Mouse (Mus musculus) left cerebral cortex, adult 11 months (tissue): ENCODE results near the gene Gpx1.
A peak's percentile ranks its signal among the peaks of the same experiment; 100 is the strongest.
"Not testable (repeated sequence)": the region's sequence is repeated elsewhere in the genome, so short reads cannot be mapped to it uniquely, and the experiment has no call there.

Experiments
- DNase-seq: peaks from one replicate; pipeline ENCODE4 v3.0.0; 2022; ENCODE audit warnings: low spot score

Gene Gpx1

DNA sequence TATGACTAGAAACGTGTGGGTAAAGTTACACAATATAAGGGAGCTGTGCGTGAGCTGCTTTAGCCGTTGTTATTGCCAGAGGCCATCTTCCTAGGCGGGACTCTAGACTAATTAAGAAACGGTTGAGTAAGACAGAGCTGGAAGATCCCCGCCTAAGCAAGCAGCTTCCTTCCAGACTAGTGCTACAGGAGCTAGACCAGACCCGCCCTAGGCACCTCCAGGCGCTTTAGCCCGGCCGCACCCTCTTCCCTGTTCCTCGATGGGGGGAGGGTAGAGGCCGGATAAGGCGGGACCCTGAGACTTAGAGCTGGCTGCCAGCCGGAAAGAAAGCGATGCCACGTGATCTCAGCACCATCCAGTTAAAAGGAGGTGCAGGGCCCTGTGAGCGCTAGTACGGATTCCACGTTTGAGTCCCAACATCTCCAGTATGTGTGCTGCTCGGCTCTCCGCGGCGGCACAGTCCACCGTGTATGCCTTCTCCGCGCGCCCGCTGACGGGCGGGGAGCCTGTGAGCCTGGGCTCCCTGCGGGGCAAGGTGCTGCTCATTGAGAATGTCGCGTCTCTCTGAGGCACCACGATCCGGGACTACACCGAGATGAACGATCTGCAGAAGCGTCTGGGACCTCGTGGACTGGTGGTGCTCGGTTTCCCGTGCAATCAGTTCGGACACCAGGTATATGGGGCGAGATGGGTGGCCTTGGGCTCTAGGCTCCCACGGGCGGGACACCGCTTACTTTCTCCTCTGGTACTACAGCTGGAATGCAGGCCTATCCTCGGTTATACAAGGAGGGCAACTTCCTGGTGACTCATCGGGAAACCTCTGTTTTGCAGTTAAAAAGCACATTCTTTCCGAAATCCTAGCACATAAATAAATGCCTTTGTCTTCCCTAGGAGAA lies at the start of gene Gpx1:
Gene Gpx1, plus strand, starts transcription at position 18 of the 896 bp plus-strand sequence.
- DNase-seq = peak; percentile 83

DNA sequence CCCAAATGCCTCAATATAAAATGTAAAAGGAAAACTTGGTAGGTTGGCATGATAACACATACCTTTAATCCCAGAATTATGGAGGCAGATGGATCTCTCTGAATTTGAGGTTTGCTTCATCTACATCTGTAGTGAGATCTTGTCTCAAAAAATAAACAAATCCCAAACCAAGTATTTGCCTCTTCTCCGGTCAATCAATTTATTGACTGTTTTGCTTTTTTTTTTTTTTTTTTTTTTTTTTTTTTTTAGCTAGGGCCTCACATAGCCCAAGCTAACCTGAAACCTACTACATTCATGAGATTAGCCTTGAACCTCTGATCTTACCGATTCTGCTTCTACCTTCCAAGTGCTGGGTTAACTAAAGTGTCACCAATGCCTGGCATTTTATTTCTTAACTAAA lies 49.4 kb upstream of the Gpx1 start:
- no peak for DNase-seq

DNA sequence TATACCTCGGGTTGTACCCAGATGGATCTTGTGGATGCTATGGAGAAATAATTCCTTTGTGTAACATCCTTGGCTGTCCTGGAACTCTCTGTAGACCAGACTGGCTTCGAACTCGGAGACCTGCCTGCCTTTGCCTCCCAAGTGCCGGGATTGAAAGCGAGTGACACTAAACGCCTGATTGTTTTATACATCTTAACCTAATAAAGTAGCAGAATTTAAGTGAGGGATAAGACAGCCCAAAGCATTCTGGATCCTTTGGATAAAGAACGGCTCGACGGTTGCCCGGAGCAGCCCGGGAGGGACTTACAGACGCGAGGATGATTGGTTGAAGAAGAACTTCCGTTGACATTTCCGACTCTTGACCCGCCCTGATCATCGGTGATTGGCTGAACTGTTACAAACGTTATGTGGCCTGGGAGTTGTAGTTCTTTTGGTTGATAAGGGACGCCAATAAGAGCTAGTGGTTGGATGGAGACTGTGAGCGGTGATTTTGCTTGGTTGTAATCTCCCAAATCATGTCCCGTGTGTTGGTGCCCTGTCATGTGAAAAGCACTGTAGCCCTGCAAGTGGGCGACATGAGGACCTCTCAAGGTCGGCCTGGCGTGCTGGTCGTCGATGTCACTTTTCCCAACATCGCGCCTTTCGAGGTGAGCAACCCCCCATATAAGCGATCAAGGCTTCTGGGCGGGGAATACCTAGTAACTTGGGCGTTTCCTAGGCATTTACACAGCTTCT lies 48.5 kb upstream of the Gpx1 start, which contains the start of gene Nicn1:
Gene Nicn1, plus strand, starts transcription at position 414 of the 735 bp plus-strand sequence.
- DNase-seq = peak; percentile 94

DNA sequence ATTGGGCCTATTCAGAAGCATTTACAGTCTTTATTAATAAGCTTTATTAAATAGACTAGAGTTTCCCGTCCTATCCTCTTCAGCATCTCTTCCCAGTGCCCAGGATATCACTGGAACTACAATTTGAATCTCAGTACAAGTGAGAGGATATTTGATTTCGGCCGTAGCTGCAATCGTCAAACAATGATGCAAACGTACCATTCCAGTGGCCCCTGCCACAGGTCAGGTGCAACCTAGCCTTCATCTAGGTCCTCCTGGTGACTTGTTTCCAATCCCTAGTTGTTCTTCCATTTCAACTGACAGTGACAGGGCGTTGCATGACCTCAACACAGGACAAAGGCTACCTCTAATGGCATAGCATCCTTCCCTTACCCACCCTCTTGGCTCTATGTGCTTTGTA lies 47.9 kb upstream of the Gpx1 start:
- DNase-seq = no peak

DNA sequence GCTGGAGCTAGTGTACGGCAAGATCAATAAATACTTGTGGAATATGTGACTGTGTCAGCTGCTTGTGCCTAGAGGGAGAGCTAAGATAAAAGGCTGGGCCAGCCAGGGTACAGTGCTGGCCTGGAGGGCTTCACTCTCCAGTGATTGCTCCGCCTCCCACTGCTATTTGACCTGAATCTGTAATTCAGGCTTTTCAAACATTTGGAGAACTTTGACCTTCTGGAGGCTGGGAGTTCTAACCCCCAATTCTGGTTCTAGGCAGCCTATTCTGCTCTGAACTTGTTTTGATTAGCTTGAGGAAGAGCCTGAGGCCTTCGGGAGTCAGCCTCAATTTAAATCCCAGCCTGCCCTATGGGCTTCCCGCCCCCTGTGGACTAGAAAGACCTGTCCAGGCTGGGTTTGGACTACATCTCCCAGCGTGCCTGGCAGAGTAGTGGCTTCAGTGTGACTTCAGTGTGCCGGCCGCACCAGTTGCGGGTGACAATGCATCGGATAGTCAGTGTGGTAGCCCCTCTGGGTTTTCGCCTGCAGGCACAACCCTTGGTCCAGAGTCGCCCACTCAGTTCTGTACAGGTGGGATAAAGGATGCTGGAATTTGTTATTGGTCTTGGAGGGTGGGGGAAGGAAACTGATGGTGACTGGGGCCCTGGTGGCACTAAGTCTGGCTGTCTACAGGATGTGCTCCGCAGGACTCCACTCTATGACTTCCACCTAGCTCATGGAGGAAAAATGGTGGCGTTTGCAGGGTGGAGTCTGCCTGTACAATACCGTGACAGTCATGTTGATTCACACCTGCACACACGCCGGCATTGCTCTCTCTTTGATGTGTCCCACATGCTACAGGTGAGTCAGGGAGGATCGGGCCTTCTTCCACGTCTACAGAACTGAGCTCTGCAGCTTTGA lies 42.0 kb upstream of the Gpx1 start, which contains the start of gene Amt:
Gene Amt, plus strand, starts transcription at position 401 of the 903 bp plus-strand sequence.
- DNase-seq = no peak

DNA sequence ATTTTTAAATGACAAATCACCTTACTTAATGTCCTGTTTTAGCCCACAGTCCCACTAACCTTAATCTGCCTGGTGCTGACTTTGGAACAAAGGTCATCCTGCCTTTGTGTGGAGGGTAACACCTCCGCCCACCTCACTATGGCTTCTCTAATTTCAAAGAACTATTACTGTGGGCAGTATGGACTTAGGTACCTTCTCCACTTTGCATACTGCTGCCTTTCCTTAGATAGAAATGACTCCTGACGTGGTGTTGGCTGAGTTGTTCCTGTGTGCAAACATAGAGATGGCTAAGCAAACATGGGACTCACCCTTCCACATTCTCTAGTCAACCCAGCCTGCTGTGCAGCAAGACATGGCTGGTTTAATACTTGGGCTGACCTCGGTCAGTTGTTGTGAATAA lies 36.9 kb upstream of the Gpx1 start:
- no peak for DNase-seq

DNA sequence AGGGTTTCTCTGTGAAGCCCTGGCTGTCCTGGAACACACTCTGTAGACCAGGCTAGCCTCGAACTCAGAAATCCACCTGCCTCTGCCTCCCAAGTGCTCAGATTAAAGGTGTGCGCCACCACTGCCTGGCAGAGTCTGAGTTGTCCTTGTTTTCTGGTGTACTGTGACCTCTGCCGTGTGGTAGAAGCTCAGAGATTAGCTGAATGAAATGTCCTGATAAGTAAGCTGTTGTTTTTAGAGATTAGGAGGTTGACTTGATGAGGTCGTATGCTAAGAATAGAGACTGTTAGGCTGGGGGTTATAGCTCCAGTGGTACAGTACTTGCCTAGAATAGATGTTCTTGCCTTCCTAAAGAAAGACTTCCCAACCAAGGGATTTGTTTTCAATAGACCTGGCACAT lies 34.0 kb upstream of the Gpx1 start:
- no peak for DNase-seq

DNA sequence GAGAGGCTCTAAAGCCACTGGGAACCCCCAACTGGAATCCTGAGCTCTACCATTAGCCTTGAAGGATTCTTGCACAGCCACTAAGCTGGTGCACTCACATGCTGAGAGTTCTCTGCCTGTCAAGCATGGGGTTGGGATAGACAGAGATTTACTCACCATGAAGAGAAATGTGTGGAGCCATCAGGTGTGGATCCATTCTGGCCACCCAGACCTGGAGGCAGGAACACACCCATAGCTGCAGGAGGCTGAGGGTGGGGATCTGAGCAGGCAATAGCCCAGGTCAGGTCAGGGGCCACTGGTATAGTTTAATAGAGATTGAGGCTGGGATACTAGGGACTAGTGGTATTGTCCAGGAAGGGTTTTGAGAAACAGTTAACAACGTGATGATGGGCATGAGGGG lies 33.5 kb upstream of the Gpx1 start:
- no peak for DNase-seq

DNA sequence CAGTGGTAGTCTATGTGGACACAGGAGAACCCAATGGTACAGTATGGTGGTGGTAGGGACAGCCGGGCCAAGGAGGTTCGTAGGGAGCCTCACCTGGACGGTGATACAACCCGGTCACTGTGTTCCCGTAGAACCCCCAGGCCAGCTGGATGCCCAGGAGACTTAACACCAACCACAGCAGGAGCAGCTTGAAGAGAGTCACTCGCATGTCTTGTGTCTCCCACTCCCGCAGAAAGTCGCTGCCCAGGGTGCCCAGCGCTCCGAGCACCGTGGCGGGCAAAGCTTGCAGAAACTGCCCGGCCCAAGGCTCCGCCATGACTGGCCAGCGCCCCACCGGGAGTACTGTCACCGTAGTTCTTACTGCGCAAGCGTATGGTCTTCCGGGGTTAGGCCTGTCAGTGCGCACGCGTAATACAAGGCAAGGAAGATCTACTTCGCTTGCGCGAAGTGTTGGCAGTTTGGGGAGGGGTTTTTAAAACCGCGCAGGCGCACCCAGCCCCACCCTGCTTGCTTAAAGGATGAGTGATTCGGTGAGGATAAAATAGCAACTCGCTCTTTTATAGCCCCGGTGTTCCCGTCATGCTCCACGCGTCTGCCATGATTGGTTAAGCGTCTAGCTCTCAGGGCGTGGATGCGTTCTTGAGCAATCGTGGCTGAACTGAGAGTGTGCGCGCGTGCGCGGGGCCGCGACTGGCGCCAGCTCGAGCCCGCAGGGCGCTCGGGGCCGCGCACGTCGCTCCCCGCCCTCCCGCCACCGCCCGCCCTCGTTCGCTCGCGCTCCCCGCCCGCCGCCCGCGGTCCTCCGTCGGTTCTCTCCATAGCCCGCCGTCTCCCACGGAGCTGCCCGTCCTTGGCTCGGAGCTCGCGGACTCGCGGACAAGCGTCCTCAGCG lies 32.8 kb upstream of the Gpx1 start, which contains the start of the genes Rhoa and Tcta:
Gene Rhoa, plus strand, starts transcription at position 501 of the 892 bp plus-strand sequence.
Gene Tcta, minus strand, starts transcription at position 532 of the 892 bp plus-strand sequence.
- DNase-seq = peak; percentile 100

DNA sequence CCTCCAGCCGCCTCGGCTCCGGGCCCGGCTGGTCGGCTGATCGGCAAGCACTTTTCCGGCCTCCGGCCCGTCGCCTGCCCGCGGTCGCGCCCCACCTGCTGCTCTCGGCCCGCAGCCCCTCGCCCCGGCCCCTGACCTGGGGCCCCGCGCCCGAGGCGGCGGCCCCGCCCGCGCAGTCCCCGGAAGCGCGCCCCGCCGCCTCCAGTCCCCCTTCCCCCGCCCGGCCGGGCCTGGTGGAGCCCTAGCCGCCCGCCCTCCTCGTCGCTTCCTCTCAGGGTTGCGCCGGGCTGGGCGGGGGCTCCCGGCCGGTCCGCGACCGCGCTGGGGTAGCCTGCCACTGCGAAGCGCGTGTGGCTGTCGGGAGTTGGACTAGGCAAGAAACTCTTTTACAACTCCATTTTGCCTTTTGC lies 32.1 kb upstream of the Gpx1 start:
- no peak for DNase-seq

DNA sequence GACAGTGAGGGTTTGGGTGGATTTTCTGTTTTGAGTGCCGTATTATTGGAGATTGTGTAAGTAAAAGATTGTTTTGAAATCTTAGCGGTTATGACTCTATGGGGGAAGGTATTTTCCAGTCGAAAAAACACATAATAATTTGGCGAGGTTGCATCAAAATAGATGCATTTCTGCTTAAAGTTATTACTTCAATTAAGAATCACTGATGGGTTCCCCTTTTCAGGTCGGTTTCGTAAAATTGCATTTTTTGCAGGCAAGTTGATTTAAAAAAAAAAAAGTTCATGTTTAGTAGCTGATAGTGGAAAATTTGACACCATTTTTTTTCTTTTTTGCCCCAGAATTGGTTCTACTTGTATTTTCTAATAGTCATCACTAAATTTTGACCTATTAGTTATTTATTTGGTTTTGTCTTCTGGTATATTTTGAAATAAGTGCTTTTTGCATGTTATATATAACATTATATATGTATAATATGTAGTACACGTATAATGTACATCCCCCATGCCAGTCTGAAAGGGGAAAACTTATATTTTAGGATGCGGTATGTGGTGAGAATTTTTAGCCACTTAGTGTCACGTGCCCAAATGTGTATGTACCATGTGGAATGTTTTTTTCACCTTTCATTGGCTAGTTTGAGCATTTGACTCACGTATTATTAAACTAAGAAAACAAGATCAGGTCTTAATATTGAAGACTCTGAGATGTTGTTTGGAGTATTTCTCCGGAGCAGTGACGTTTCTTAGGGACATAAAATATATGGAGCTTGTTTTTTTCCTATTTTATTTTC lies 31.5 kb upstream of the Gpx1 start:
- DNase-seq = no peak

DNA sequence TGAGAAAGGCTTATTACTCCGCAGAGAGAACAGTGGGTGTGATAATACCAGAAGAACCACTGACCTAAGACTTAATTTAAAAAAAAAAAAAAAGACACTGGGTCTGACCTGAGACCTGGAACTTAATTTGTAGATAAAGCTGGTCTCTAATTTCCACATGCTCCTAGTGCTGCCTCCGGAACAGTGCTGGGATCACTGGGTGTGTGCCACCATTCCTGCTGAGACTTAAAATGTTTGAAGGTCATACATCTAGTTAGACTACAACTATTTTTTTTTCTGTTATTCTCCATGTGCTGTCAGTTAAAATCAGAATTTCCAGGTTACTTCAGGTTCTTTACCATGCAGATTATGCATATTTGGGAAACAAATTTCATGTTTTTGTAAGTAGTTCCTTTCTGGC lies 30.6 kb upstream of the Gpx1 start:
- DNase-seq = no peak

DNA sequence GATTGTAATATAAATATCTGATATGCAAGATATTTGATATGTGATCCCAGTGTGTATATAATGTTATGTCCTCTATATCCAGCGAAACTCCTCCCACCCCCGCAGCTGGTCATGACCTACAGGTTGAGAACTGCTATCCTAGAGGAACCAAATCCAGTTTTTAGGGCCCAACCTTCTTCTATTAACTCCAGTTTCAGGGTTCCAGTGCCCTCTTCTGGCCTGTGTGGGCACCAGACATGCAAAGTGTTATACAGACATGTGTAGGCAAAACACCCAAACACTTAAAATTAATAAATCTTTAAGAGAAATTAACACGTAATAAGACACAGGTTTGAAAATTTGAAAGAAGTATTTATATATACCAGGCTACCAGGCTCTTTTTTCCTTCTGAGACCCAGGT lies 21.1 kb upstream of the Gpx1 start:
- no peak for DNase-seq

DNA sequence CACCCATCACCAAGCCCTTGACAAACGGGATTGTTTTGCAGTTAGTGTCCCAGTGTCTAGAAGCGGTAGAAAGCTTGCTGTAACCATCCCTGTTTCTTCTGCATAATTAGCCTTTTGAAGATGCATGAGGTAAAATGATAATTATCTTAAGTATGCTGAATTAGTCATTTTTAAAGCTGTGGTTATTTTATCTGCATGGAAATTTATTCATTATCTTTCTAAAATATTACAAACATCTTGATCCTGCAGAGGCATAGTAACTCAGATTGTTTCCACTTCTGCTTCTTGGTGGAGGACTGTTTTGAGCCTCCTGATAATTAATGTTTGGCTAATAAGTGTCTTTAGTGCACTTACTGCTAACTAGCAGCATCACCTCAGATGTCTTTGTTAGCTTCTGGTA lies 20.2 kb upstream of the Gpx1 start:
- DNase-seq = no peak

DNA sequence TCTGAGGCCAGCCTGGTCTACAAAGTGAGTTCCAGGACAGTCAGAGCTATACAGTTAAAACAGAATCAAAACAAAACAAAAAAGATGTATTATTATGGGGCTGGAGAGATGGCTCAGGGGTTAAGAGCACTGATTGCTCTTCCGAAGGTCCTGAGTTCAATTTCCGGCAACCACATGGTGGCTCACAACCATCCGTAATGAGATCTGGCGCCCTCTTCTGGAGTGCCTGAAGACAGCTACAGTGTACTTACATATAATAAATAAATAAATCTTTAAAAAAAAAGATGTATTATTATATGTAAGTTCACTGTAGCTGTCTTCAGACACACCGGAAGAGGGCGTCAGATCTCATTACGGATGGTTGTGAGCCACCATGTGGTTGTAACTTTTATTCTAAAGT lies 16.6 kb upstream of the Gpx1 start:
- not testable (repeated sequence) for DNase-seq

DNA sequence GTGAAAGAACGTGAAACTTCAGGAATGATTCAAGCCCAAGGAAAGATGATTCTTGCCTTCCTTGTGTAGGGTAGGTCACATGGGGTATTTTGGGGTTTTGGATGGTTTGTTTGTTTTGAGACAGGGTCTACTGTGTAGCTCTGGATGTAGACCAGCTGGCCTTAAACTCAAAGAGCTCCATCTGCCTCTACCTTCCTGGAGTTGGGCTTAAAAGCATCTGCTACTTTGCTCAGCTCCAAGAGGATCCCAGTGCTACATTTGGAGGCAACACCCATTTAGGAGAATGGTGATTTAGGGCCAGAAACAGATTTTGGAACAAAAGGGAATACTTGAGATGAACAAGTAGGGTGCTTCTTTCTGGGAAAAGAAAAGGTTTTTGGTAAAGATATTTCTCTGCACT lies 13.9 kb upstream of the Gpx1 start:
- no peak for DNase-seq

DNA sequence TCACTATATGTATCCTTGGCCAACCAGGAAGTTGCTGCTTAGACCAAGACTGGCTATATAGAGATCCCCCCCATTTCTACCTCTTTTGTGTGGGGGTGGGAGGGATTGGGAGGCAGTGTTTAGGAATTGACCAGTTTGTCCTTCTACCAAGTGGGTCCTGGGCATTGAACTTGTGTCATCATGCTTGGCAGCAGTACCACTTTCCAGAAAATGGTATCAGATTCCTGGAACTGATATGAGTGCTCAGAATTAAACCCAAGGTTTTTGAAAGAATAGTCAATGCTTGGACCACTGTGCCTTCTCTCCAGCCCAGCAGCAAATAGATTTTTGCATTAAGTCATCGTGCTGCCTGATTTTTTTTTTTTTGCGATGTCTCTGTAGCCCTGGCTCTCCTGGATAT lies 12.9 kb upstream of the Gpx1 start:
- no peak for DNase-seq

DNA sequence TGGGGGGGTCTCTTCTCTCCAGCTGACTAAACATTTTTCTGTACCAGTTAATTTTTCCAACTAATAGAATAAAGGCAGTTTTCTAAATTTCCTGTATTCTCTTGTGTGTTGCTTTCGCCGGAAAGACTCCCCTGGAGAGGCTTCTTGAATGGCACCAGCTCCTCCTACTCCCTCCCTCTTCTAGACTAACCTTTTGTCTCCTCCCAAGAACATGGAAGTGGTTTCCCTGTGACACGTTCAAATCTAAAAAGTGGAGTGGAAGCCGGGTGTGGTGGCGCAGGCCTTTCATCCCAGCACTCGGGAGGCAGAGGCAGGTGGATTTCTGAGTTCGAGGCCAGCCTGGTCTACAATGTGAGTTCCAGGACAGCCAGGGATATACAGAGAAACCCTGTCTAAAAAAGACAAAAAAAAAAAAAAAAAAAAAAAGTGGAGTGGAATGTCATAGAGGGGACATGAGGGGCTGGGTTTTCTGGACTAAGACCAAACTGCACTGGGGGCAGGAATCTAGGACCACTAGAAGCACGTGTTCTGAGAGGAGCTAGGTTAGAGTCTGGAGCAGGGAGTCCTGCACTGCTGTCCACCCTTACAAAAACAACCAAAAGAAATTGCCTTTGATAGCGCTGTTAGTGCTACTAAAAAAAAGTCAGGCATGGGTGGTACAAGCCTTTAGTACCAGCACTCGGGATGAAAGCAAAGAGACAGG lies 704 bp upstream of the Gpx1 start:
- no peak for DNase-seq

DNA sequence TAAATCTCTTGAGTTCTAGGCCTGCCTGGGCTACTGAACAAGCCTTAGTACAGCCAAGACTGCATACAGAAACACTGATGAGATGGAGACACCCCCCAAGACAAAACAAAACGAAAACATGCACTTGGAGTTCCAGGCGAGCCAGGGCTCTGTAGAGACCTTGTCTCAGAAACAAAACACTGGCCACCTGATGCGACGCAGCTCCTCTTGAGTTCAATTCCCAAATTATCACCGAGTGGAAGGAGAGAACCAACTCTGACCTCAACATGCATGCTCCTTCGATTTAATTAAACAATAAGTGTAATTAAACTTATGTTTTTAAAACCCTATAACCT lies 185 bp upstream of the Gpx1 start:
- no peak for DNase-seq

DNA sequence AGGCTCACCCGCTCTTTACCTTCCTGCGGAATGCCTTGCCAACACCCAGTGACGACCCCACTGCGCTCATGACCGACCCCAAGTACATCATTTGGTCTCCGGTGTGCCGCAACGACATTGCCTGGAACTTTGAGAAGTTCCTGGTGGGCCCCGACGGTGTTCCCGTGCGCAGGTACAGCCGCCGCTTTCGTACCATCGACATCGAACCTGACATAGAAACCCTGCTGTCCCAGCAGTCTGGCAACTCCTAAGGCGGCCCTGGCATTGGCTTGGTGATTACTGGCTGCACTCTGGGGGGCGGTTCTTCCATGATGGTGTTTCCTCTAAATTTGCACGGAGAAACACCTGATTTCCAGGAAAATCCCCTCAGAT lies 1.2 kb downstream of the Gpx1 start:
- DNase-seq = no peak
